Mouse (Mus musculus): ENCODE results near the gene Apex1. TPM values are rescaled to one million over a fixed set of nuclear protein-coding genes. Genes with fewer than 3 reads are reported as not detected.
"Not testable (repeated sequence)": the region's sequence is repeated elsewhere in the genome, so short reads cannot be mapped to it uniquely, and the experiment has no call there.

The Apex1 gene
- polyA plus RNA-seq, 1 experiment from 2014 or later: 71.0 TPM

- no peak for TF ChIP-seq CTCF (IDR thresholded peaks at IDR 0.05; ENCODE audit: low read depth)
- Histone ChIP-seq H3K27ac (ENCODE audit: low read depth, low read length) (no peak overlapping the region), H3K4me3 (ENCODE audit: low read depth, low read length) (no peak overlapping the region), H3K9me3 (ENCODE audit: control insufficient read depth) (no peaks in the 10 kb centered on the region), H3K27me3 (replicated peaks; ENCODE audit: control insufficient read depth, insufficient read depth, low read length) (no peaks in the 10 kb centered on the region), H3K36me3 (ENCODE audit: control insufficient read depth, insufficient read depth) (no peaks in the 10 kb centered on the region), H3K4me1 (replicated peaks; ENCODE audit: control insufficient read depth, insufficient read depth, low read length) (0 out of 2 replicates have a peak, but pooled peaks cover 2% of the 10 kb centered on the region), H3K9ac (ENCODE audit: low read depth, low read length) (no peak overlapping the region), H3K4me2 (replicated peaks; ENCODE audit: low read depth) (no peak overlapping the region)
- ATAC-seq: no peak
- WGBS: 53% methylated on average over 1 of the region's 1 CpGs
Observed at GRCm38 (mm10) chr14:50936649-50937048, 11.9 kb downstream of the Apex1 start.

GRCm38 (mm10) chr14:50938119-50938908 lies 13.5 kb downstream of the Apex1 start:
- Histone ChIP-seq H3K36me3 (ENCODE audit: control insufficient read depth, insufficient read depth) (no peaks in the 10 kb centered on the region), H3K27me3 (replicated peaks; ENCODE audit: control insufficient read depth, insufficient read depth, low read length) (no peaks in the 10 kb centered on the region), H3K4me2 (replicated peaks; ENCODE audit: low read depth) (no peak overlapping the region), H3K4me1 (replicated peaks; ENCODE audit: control insufficient read depth, insufficient read depth, low read length) (no peaks in the 10 kb centered on the region), H3K27ac (ENCODE audit: low read depth, low read length) (no peak overlapping the region), H3K4me3 (ENCODE audit: low read depth, low read length) (no peak overlapping the region), H3K9me3 (ENCODE audit: control insufficient read depth) (no peaks in the 10 kb centered on the region), H3K9ac (ENCODE audit: low read depth, low read length) (no peak overlapping the region)
- ATAC-seq: no peak
- 82% methylated on average over 3 of the region's 3 CpGs for WGBS
- TF ChIP-seq CTCF (IDR thresholded peaks at IDR 0.05; ENCODE audit: low read depth): no peak

GRCm38 (mm10) chr14:50938940-50939339 lies 14.2 kb downstream of the Apex1 start:
- no peak overlapping the region for H3K4me2 ChIP-seq (replicated peaks; ENCODE audit: low read depth)
- WGBS: 22% methylated on average over 2 of the region's 2 CpGs

GRCm38 (mm10) chr14:50943932-50944667 lies 19.3 kb downstream of the Apex1 start, which contains the start of gene Gm49342:
Gene Gm49342 (plus strand): TSS chr14:50944517.
- no peaks in the 10 kb centered on the region; the same call in 1 of the 2 replicates for H3K36me3 ChIP-seq (ENCODE audit: control insufficient read depth, insufficient read depth)
- H3K27ac ChIP-seq (ENCODE audit: low read depth, low read length): peak within 1 kb of the TSS; percentile 90
- 9% methylated on average over 31 of the region's 31 CpGs for WGBS
- peak; percentile 99 for ATAC-seq
- H3K4me3 ChIP-seq (ENCODE audit: low read depth, low read length): peak within 1 kb of the TSS; percentile 58
- TF ChIP-seq CTCF (IDR thresholded peaks at IDR 0.05; ENCODE audit: low read depth): peak; percentile 66
- H3K4me2 ChIP-seq (replicated peaks; ENCODE audit: low read depth): peak within 1 kb of the TSS; percentile 74
- H3K27me3 ChIP-seq (replicated peaks; ENCODE audit: control insufficient read depth, insufficient read depth, low read length): no peaks in the 10 kb centered on the region
- no peaks in the 10 kb centered on the region for H3K9me3 ChIP-seq (ENCODE audit: control insufficient read depth)
- no peaks in the 10 kb centered on the region for H3K4me1 ChIP-seq (replicated peaks; ENCODE audit: control insufficient read depth, insufficient read depth, low read length)
- H3K9ac ChIP-seq (ENCODE audit: low read depth, low read length): peak within 1 kb of the TSS; percentile 49

More at GRCm38 (mm10) chr14:50938940-50939339, 14.2 kb downstream of the Apex1 start:
- no peaks in the 10 kb centered on the region for H3K4me1 ChIP-seq (replicated peaks; ENCODE audit: control insufficient read depth, insufficient read depth, low read length)
- no peak for TF ChIP-seq CTCF (IDR thresholded peaks at IDR 0.05; ENCODE audit: low read depth)
- no peak overlapping the region for H3K9ac ChIP-seq (ENCODE audit: low read depth, low read length)
- H3K27ac ChIP-seq (ENCODE audit: low read depth, low read length): no peak overlapping the region
- no peaks in the 10 kb centered on the region for H3K27me3 ChIP-seq (replicated peaks; ENCODE audit: control insufficient read depth, insufficient read depth, low read length)
- no peak for ATAC-seq
- no peak overlapping the region for H3K4me3 ChIP-seq (ENCODE audit: low read depth, low read length)
- no peaks in the 10 kb centered on the region for H3K36me3 ChIP-seq (ENCODE audit: control insufficient read depth, insufficient read depth)
- no peaks in the 10 kb centered on the region for H3K9me3 ChIP-seq (ENCODE audit: control insufficient read depth)

GRCm38 (mm10) chr14:50944668-50945033 lies 19.9 kb downstream of the Apex1 start:
- Histone ChIP-seq H3K9ac (ENCODE audit: low read depth, low read length) (peak overlapping the region; percentile 49), H3K27ac (ENCODE audit: low read depth, low read length) (peak overlapping the region; percentile 90), H3K4me2 (replicated peaks; ENCODE audit: low read depth) (peak overlapping the region; percentile 74), H3K4me3 (ENCODE audit: low read depth, low read length) (peak overlapping the region; percentile 58)
- H3K36me3 ChIP-seq (ENCODE audit: control insufficient read depth, insufficient read depth); H3K9me3 ChIP-seq (ENCODE audit: control insufficient read depth); H3K27me3 ChIP-seq (replicated peaks; ENCODE audit: control insufficient read depth, insufficient read depth, low read length); H3K4me1 ChIP-seq (replicated peaks; ENCODE audit: control insufficient read depth, insufficient read depth, low read length): not testable (repeated sequence)
- ATAC-seq: peak; percentile 93
- TF ChIP-seq CTCF (IDR thresholded peaks at IDR 0.05; ENCODE audit: low read depth): peak; percentile 62
- WGBS: 0% methylated on average over 14 of the region's 15 CpGs

- H3K27me3 ChIP-seq (replicated peaks; ENCODE audit: control insufficient read depth, insufficient read depth, low read length); ATAC-seq; H3K36me3 ChIP-seq (ENCODE audit: control insufficient read depth, insufficient read depth); H3K4me1 ChIP-seq (replicated peaks; ENCODE audit: control insufficient read depth, insufficient read depth, low read length); H3K9me3 ChIP-seq (ENCODE audit: control insufficient read depth): not testable (repeated sequence)
- Histone ChIP-seq H3K9ac (ENCODE audit: low read depth, low read length) (peak overlapping the region; percentile 49), H3K4me2 (replicated peaks; ENCODE audit: low read depth) (peak overlapping the region; percentile 74), H3K4me3 (ENCODE audit: low read depth, low read length) (peak overlapping the region; percentile 58), H3K27ac (ENCODE audit: low read depth, low read length) (peak overlapping the region; percentile 90)
- 5% methylated on average over 6 of the region's 6 CpGs for WGBS
Observed at GRCm38 (mm10) chr14:50945081-50945480, 20.3 kb downstream of the Apex1 start.

- H3K27ac ChIP-seq (ENCODE audit: low read depth, low read length): peak overlapping the region; percentile 90
- H3K36me3 ChIP-seq (ENCODE audit: control insufficient read depth, insufficient read depth); H3K27me3 ChIP-seq (replicated peaks; ENCODE audit: control insufficient read depth, insufficient read depth, low read length); H3K9ac ChIP-seq (ENCODE audit: low read depth, low read length); H3K9me3 ChIP-seq (ENCODE audit: control insufficient read depth); ATAC-seq; H3K4me1 ChIP-seq (replicated peaks; ENCODE audit: control insufficient read depth, insufficient read depth, low read length): not testable (repeated sequence)
- H3K4me3 ChIP-seq (ENCODE audit: low read depth, low read length): peak overlapping the region; percentile 58
- peak overlapping the region; percentile 74 for H3K4me2 ChIP-seq (replicated peaks; ENCODE audit: low read depth)
- 11% methylated on average over 3 of the region's 3 CpGs for WGBS
Observed at GRCm38 (mm10) chr14:50945526-50945925, 20.8 kb downstream of the Apex1 start.

Data from intestine, postnatal 0 days (tissue).